Mouse (Mus musculus) megakaryocyte, embryonic 14.5 days (primary cell): ENCODE measurements around the gene Coro1b.

Source experiments
- FLI1 ChIP-seq: IDR thresholded peaks from 2 replicates; pipeline ENCODE4 v1.6.1; 2012; ENCODE audit warnings: low read length, inconsistent platforms, mixed read lengths
- GATA1 ChIP-seq: IDR thresholded peaks from 3 replicates; pipeline ENCODE4 v1.6.1; 2012; ENCODE audit warnings: mixed read lengths, low read length, inconsistent platforms, borderline replicate concordance

DNA sequence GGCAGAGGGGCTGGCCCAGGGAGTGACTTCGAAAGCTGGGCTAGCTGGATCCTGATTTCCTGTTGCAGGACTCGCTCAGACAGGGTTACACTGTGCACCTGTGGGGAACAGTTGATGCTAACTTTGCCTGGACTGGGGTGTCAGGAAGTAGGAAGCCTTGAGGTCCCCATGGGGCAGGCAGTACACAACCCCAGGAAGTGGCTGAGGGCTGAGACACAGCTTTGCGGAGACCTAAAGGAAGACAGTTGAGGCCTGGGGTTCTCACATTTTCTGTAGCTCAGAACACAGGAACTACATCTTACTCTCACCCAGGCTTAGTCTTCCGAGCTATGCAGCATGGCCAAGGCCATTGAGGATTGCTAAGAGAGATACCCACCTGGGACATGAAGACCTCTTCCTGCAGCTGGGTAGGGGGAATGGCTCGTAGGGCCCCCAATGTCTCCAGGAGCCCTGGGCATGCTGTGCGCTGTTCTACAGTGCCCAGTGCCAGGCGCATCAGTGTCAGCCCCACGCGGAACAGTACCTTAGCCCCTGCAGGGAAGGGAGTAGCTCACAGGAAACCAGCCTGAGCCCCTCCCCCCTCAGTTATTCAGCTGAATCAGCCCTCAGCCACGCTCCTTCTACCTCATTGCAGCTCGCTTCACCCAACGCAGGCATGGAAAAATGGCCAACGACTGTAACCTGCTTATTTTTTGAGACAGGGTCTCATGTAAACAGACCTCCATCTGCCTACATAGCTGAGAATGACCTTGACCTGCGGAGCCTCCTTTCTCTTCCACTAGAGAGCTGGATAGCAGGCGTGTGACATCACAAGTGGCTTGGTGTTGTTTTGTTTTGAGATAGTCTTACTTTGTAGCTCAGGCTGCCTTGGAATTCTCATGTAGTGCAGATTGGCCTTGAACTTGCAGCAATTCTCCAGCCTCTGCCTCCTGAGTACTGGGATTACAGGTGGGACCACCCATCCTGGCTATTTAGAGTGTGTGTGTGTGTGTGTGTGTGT, 36.9 kb downstream of the Coro1b start:
- TF ChIP-seq GATA1 (no peak), FLI1 (no peak)
